Mouse (Mus musculus): Measurements from ENCODE around the gene Glul. TPM values are rescaled to one million over a fixed set of nuclear protein-coding genes. Genes with fewer than 3 reads are reported as not detected.

Glul gene
- polyA plus RNA-seq, 1 experiment from 2014 or later: 233 TPM

- no peak overlapping the region for H3K4me2 ChIP-seq
- peaks cover 39% of the 10 kb centered on the region for H3K4me1 ChIP-seq
- H3K4me3 ChIP-seq (replicated peaks): no peak overlapping the region
- no peaks in the 10 kb centered on the region for H3K36me3 ChIP-seq
- WGBS: 89% methylated on average over 8 of the region's 8 CpGs
- no peaks in the 10 kb centered on the region for H3K27me3 ChIP-seq (replicated peaks)
- no peak overlapping the region for H3K27ac ChIP-seq (replicated peaks)
- H3K9ac ChIP-seq (replicated peaks): no peak overlapping the region
- no peaks in the 10 kb centered on the region for H3K9me3 ChIP-seq (replicated peaks)
- ATAC-seq (ENCODE audit: low FRiP score): no peak
Observed at GRCm38 (mm10) chr1:153897196-153897595, 2.5 kb upstream of the Glul start.

GRCm38 (mm10) chr1:153898989-153899730 lies 584 bp upstream of the Glul start:
- 14% methylated on average over 22 of the region's 22 CpGs for WGBS
- ATAC-seq (ENCODE audit: low FRiP score): peak; percentile 64
- H3K4me2 ChIP-seq: peak overlapping the region; percentile 72
- peak overlapping the region; percentile 88 for H3K4me3 ChIP-seq (replicated peaks)
- H3K27me3 ChIP-seq (replicated peaks): no peaks in the 10 kb centered on the region
- peaks cover 57% of the 10 kb centered on the region for H3K4me1 ChIP-seq
- H3K27ac ChIP-seq (replicated peaks): peak overlapping the region; percentile 97
- no peaks in the 10 kb centered on the region for H3K9me3 ChIP-seq (replicated peaks)
- H3K9ac ChIP-seq (replicated peaks): peak overlapping the region; percentile 91
- H3K36me3 ChIP-seq: peaks cover 13% of the 10 kb centered on the region

GRCm38 (mm10) chr1:153900381-153900780 lies 637 bp downstream of the Glul start:
- Histone ChIP-seq H3K9ac (replicated peaks) (peak overlapping the region; percentile 91), H3K27me3 (replicated peaks) (no peaks in the 10 kb centered on the region), H3K36me3 (peaks cover 25% of the 10 kb centered on the region), H3K4me3 (replicated peaks) (peak overlapping the region; percentile 88), H3K4me2 (peak overlapping the region; percentile 72), H3K9me3 (replicated peaks) (no peaks in the 10 kb centered on the region), H3K4me1 (peaks cover 47% of the 10 kb centered on the region), H3K27ac (replicated peaks) (peak overlapping the region; percentile 97)
- ATAC-seq (ENCODE audit: low FRiP score): peak; percentile 53
- under 1% methylated on average over 35 of the region's 36 CpGs for WGBS

- Histone ChIP-seq H3K4me2 (peak overlapping the region; percentile 72), H3K9ac (replicated peaks) (peak overlapping the region; percentile 91), H3K27me3 (replicated peaks) (no peaks in the 10 kb centered on the region), H3K27ac (replicated peaks) (peak overlapping the region; percentile 97), H3K4me3 (replicated peaks) (peak overlapping the region; percentile 88), H3K4me1 (peaks cover 47% of the 10 kb centered on the region), H3K36me3 (peaks cover 32% of the 10 kb centered on the region), H3K9me3 (replicated peaks) (no peaks in the 10 kb centered on the region)
- no peak for ATAC-seq (ENCODE audit: low FRiP score)
- WGBS: 1% methylated on average over 25 of the region's 25 CpGs
Observed at GRCm38 (mm10) chr1:153900860-153901730, 1.4 kb downstream of the Glul start.

- H3K27ac ChIP-seq (replicated peaks): no peak overlapping the region
- peak overlapping the region; percentile 19 for H3K4me3 ChIP-seq (replicated peaks)
- no peak overlapping the region for H3K9ac ChIP-seq (replicated peaks)
- ATAC-seq (ENCODE audit: low FRiP score): no peak
- H3K4me2 ChIP-seq: peak overlapping the region; percentile 72
- H3K36me3 ChIP-seq: peaks cover 51% of the 10 kb centered on the region
- WGBS: 35% methylated on average over 13 of the region's 13 CpGs
- H3K9me3 ChIP-seq (replicated peaks): no peaks in the 10 kb centered on the region
- H3K27me3 ChIP-seq (replicated peaks): no peaks in the 10 kb centered on the region
- H3K4me1 ChIP-seq: peaks cover 44% of the 10 kb centered on the region
Observed at GRCm38 (mm10) chr1:153903006-153903405, 3.3 kb downstream of the Glul start.

- Histone ChIP-seq H3K4me2 (peak overlapping the region; percentile 72; the same call in 1 of the 2 replicates), H3K27ac (replicated peaks) (no peak overlapping the region)
Observed at GRCm38 (mm10) chr1:153904236-153904635, 4.5 kb downstream of the Glul start.

GRCm38 (mm10) chr1:153905884-153906283 lies 6.1 kb downstream of the Glul start:
- no peaks in the 10 kb centered on the region for H3K9me3 ChIP-seq (replicated peaks)
- H3K4me1 ChIP-seq: peaks cover 31% of the 10 kb centered on the region
- H3K36me3 ChIP-seq: peaks cover 77% of the 10 kb centered on the region
- no peak overlapping the region for H3K4me3 ChIP-seq (replicated peaks)
- ATAC-seq (ENCODE audit: low FRiP score): no peak
- 88% methylated on average over 3 of the region's 3 CpGs for WGBS
- no peak overlapping the region for H3K4me2 ChIP-seq
- no peak overlapping the region for H3K9ac ChIP-seq (replicated peaks)
- H3K27ac ChIP-seq (replicated peaks): no peak overlapping the region
- H3K27me3 ChIP-seq (replicated peaks): no peaks in the 10 kb centered on the region

More at GRCm38 (mm10) chr1:153904236-153904635, 4.5 kb downstream of the Glul start:
- H3K4me3 ChIP-seq (replicated peaks): no peak overlapping the region
- no peak for ATAC-seq (ENCODE audit: low FRiP score)
- 97% methylated on average over 14 of the region's 14 CpGs for WGBS
- no peak overlapping the region for H3K9ac ChIP-seq (replicated peaks)
- no peaks in the 10 kb centered on the region for H3K9me3 ChIP-seq (replicated peaks)
- peaks cover 61% of the 10 kb centered on the region for H3K36me3 ChIP-seq
- H3K27me3 ChIP-seq (replicated peaks): no peaks in the 10 kb centered on the region
- H3K4me1 ChIP-seq: peaks cover 32% of the 10 kb centered on the region

- Histone ChIP-seq H3K9ac (replicated peaks) (no peak overlapping the region), H3K9me3 (replicated peaks) (no peaks in the 10 kb centered on the region), H3K4me1 (peaks cover 9% of the 10 kb centered on the region; the same call in 1 of the 2 replicates), H3K27ac (replicated peaks) (no peak overlapping the region), H3K36me3 (peaks cover 72% of the 10 kb centered on the region), H3K4me2 (no peak overlapping the region), H3K27me3 (replicated peaks) (no peaks in the 10 kb centered on the region), H3K4me3 (replicated peaks) (no peak overlapping the region)
- 88% methylated on average over 6 of the region's 6 CpGs for WGBS
- no peak for ATAC-seq (ENCODE audit: low FRiP score)
Observed at GRCm38 (mm10) chr1:153908208-153908607, 8.5 kb downstream of the Glul start.

GRCm38 (mm10) chr1:153908741-153909140 lies 9.0 kb downstream of the Glul start:
- H3K27me3 ChIP-seq (replicated peaks): no peaks in the 10 kb centered on the region
- no peak overlapping the region for H3K9ac ChIP-seq (replicated peaks)
- H3K27ac ChIP-seq (replicated peaks): no peak overlapping the region
- peaks cover 68% of the 10 kb centered on the region for H3K36me3 ChIP-seq
- peaks cover 5% of the 10 kb centered on the region; the same call in 1 of the 2 replicates for H3K4me1 ChIP-seq
- H3K9me3 ChIP-seq (replicated peaks): no peaks in the 10 kb centered on the region
- ATAC-seq (ENCODE audit: low FRiP score): no peak
- no peak overlapping the region for H3K4me3 ChIP-seq (replicated peaks)
- WGBS: 90% methylated on average over 4 of the region's 4 CpGs
- no peak overlapping the region for H3K4me2 ChIP-seq

GRCm38 (mm10) chr1:153909213-153909962 lies 9.6 kb downstream of the Glul start:
- Histone ChIP-seq H3K36me3 (peaks cover 62% of the 10 kb centered on the region), H3K4me1 (no peaks in the 10 kb centered on the region), H3K9ac (replicated peaks) (no peak overlapping the region), H3K9me3 (replicated peaks) (no peaks in the 10 kb centered on the region), H3K4me3 (replicated peaks) (no peak overlapping the region), H3K27me3 (replicated peaks) (no peaks in the 10 kb centered on the region), H3K4me2 (no peak overlapping the region), H3K27ac (replicated peaks) (no peak overlapping the region)
- 92% methylated on average over 10 of the region's 10 CpGs for WGBS
- ATAC-seq (ENCODE audit: low FRiP score): no peak

GRCm38 (mm10) chr1:153909963-153910291 lies 10.2 kb downstream of the Glul start:
- 91% methylated on average over 9 of the region's 9 CpGs for WGBS
- ATAC-seq (ENCODE audit: low FRiP score): no peak

More at GRCm38 (mm10) chr1:153909963-153910291, 10.2 kb downstream of the Glul start:
- Histone ChIP-seq H3K4me1 (no peaks in the 10 kb centered on the region), H3K27ac (replicated peaks) (no peak overlapping the region), H3K9me3 (replicated peaks) (no peaks in the 10 kb centered on the region), H3K4me3 (replicated peaks) (no peak overlapping the region), H3K36me3 (peaks cover 56% of the 10 kb centered on the region), H3K4me2 (no peak overlapping the region), H3K27me3 (replicated peaks) (no peaks in the 10 kb centered on the region), H3K9ac (replicated peaks) (no peak overlapping the region)

All from neural tube, embryonic 15.5 days (tissue).